Mouse (Mus musculus) ES-E14 (cell line): ENCODE data around the gene Rai14. TPM values are rescaled to one million over a fixed set of nuclear protein-coding genes. Genes with fewer than 3 reads are reported as not detected.

Experiments
- DNase-seq: peaks from one replicate; pipeline ENCODE4 v3.0.0-alpha.2; 2013; ENCODE audit warnings: low read depth, low spot score
- H3K27ac ChIP-seq: 2 replicates; pipeline ENCODE4 v1.5.1; 2012; ENCODE audit warnings: low read depth, mild to moderate bottlenecking, low read length, moderate library complexity, mixed read lengths; ENCODE audit not compliant: poor library complexity, insufficient read depth, severe bottlenecking
- H3K36me3 ChIP-seq: 2 replicates; pipeline ENCODE4 v1.6.1; 2012; ENCODE audit warnings: mild to moderate bottlenecking, low read length, moderate library complexity, mixed read lengths; ENCODE audit not compliant: control insufficient read depth, poor library complexity, insufficient read depth, severe bottlenecking
- H3K4me1 ChIP-seq, 2 experiments: fragments of 150-350 bp in 1 of 2; sonication (generic) in 1 of 2; 2 replicates each; pipeline ENCODE4 v1.6.1; 2012; ENCODE audit warnings: low read length in 2 of 2, mild to moderate bottlenecking in 1 of 2, mixed read lengths in 1 of 2; ENCODE audit not compliant: control insufficient read depth in 2 of 2, insufficient read depth in 2 of 2, poor library complexity in 1 of 2
- H3K4me3 ChIP-seq, 2 experiments: fragments of 150-350 bp in 1 of 2; sonication (generic) in 1 of 2; 2 replicates each; pipeline ENCODE4 v1.5.1; 2012; ENCODE audit warnings: low read length in 2 of 2, low read depth in 1 of 2, mild to moderate bottlenecking in 1 of 2, mixed read lengths in 1 of 2; ENCODE audit not compliant: insufficient read depth in 1 of 2, poor library complexity in 1 of 2, severe bottlenecking in 1 of 2
- H3K9ac ChIP-seq: 2 replicates; pipeline ENCODE4 v1.6.1; 2012; ENCODE audit warnings: low read depth, mild to moderate bottlenecking, low read length, mixed read lengths; ENCODE audit not compliant: poor library complexity, insufficient read depth, severe bottlenecking
- H3K9me3 ChIP-seq: fragments of 150-350 bp; sonication (generic); 2 replicates; pipeline ENCODE4 v1.6.1; 2012; ENCODE audit warnings: low read depth, mild to moderate bottlenecking, low read length; ENCODE audit not compliant: control insufficient read depth, insufficient read depth
- CHD2 ChIP-seq: IDR thresholded peaks from 2 replicates; pipeline ENCODE4 v1.6.1; 2014; ENCODE audit warnings: mild to moderate bottlenecking, low read depth, low read length, inconsistent platforms
- HCFC1 ChIP-seq: IDR thresholded peaks from 2 replicates; pipeline ENCODE4 v1.6.1; 2012; ENCODE audit warnings: low read length, inconsistent platforms, borderline replicate concordance; ENCODE audit not compliant: insufficient read depth
- MAFK ChIP-seq: IDR thresholded peaks from 2 replicates; pipeline ENCODE4 v1.6.1; 2014; ENCODE audit warnings: mild to moderate bottlenecking, low read depth, low read length, inconsistent platforms; ENCODE audit not compliant: insufficient read depth
- ZC3H11A ChIP-seq: IDR thresholded peaks from 2 replicates; pipeline ENCODE4 v1.6.1; 2012; ENCODE audit warnings: low read depth, mild to moderate bottlenecking, inconsistent platforms, low read length, borderline replicate concordance
- ZNF384 ChIP-seq: IDR thresholded peaks from 2 replicates; pipeline ENCODE4 v1.6.1; 2012; ENCODE audit warnings: low read depth, low read length, inconsistent platforms
- in situ Hi-C, 2 experiments: fragments of 600-800 bp; cut with MboI; formaldehyde crosslinking; loops; one replicate each; pipeline ENCODE4 v1.15.1; 2025; ENCODE audit warnings: low sequenced_read_pairs in 2 of 2, inconsistent platforms in 1 of 2; ENCODE audit not compliant: unreplicated experiment in 2 of 2
- total RNA-seq: library from RNA; depleted of rRNA; stranded (reverse); fragments of 300-350 nt; gene quantifications from 2 replicates; pipeline ENCODE4 v1.2.3, GENCODE M21; 2012

Rai14 gene
- total RNA-seq, 1 experiment, result 35.0 TPM

DNA sequence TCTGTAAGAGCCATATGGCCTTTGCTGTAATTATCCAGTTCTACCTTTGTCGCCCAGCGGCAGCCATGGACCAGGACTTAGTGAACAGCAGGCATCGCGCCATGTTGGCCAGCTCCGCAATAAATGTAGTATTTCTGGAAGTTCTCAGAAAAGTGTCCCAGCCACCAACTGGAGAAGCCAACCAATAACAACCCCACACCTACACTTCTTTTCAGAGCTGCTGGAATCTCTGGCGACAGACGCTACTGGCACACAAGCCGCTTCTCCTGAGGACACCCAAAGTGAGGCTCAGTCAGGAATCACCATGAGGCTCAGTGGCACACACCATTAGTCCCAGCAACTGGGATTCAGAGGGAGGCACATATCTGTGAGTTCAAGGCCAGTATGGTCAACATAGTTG is 82.4 kb downstream of the Rai14 start:
- Histone ChIP-seq H3K9me3 (no peaks in the 10 kb centered on the region), H3K36me3 (peaks cover 6% of the 10 kb centered on the region; the same call in 1 of the 2 replicates), H3K4me3 (no peak overlapping the region), H3K9ac (no peak overlapping the region), H3K27ac (no peak overlapping the region), H3K4me1 (peaks cover 0 to 17% of the 10 kb centered on the region in 2 experiments; a peak in 3 of 4 replicates)
- in situ Hi-C loops, result no loop called here
- no peak for DNase-seq
- TF ChIP-seq CHD2, result no peak
- no peak for TF ChIP-seq ZNF384
- TF ChIP-seq ZC3H11A, result no peak
- TF ChIP-seq HCFC1, result no peak
- TF ChIP-seq MAFK, result no peak

DNA sequence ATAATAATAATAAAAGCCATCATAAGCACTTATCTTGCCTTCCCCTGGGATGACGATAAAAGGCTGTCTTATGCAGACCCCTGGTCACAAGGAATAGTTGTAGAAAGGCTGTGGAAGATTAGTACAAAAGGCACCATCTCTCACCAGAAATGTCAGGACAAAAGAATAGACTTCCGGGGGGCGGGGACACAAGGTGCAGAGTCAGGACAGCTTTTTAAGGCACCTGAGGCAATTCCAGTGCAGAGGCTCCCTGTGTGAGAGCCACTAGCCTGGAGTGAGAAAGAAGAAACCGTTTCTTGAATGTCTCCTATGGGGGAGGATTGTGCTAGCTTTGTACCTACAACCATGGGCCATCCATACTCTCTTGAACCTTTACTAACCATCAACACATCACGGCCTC is 82.9 kb downstream of the Rai14 start:
- TF ChIP-seq ZNF384 (peak; percentile 59; the same call in 1 of the 2 replicates), CHD2 (no peak)
- peaks cover 6% of the 10 kb centered on the region; the same call in 1 of the 2 replicates for H3K36me3 ChIP-seq
- no peak overlapping the region for H3K9ac ChIP-seq
- in situ Hi-C loops, result no loop called here
- DNase-seq, result no peak
- no peaks in the 10 kb centered on the region for H3K9me3 ChIP-seq
- no peak overlapping the region for H3K4me3 ChIP-seq
- H3K27ac ChIP-seq, result no peak overlapping the region; the same call in 1 of the 2 replicates
- peaks cover 0 to 17% of the 10 kb centered on the region in 2 experiments; a peak in 3 of 4 replicates for H3K4me1 ChIP-seq

DNA sequence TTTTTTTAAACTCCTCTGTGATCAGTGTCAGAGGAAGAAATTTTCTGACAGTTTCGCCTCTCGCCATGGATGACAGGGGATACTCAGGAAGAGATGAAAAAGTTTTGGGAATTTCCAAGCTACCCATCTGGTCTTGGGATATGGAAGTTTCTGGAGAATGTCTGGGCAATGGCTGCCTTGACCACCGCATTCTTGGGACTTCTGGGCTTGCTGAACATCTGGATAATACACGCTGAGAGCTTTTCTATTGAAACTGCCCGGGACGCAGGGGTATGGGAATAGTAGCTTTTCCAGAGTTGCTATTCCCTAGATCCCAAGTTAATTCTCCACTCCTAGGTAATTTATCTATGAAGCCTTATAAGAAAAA is 85.5 kb downstream of the Rai14 start:
- in situ Hi-C loops, result no loop called here
- no peak for DNase-seq
- TF ChIP-seq HCFC1 (no peak), ZNF384 (no peak), CHD2 (no peak), ZC3H11A (no peak), MAFK (no peak)
- Histone ChIP-seq H3K9ac (no peak overlapping the region), H3K9me3 (no peaks in the 10 kb centered on the region), H3K27ac (no peak overlapping the region), H3K4me3 (no peak overlapping the region), H3K36me3 (peaks cover 6% of the 10 kb centered on the region; the same call in 1 of the 2 replicates), H3K4me1 (peaks cover 0 to 9% of the 10 kb centered on the region in 2 experiments; a peak in 3 of 4 replicates)

DNA sequence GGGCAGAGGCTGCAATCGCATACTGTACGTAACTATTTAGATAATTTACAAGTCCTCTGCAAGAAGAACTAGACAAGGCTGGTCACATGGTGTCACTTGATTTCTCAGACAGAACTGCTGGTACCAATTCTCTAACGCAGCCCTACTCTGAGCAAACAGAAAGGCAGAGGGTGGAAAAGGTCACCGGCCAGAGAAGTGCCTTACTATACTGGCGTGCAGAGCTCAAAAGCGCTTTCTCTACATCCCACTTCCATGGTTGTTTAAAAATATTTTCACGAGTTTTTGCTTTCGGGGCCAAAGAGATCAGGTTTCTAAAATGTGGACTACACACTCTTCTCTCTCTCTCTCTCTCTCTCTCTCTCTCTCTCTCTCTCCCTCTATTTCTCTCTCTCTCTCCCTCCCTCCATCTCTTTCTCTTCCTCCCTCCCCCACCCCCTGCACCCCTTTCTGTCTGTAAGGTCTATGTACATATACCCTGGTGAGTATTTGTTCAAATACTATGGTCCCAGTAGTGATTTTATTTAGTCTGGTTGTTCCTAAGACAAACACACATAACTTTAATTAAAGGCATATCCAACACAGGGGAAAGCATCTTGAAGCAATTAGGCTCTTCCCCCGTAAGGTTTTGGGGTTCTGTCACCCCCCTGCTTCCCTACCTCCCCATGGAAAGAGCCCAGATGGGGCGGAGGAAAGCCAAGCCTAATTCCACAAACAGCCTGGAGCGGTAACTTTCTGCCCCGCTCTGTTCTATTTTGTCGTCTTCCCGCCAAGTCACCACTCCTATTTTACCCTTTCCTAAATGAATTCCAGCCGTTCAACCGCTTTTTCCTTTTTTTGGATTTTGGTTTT is 86.1 kb downstream of the Rai14 start:
- Histone ChIP-seq H3K9me3 (no peaks in the 10 kb centered on the region), H3K4me1 (peaks cover 3 to 13% of the 10 kb centered on the region in 2 experiments; a peak in 3 of 4 replicates), H3K4me3 (no peak overlapping the region), H3K27ac (no peak overlapping the region), H3K9ac (no peak overlapping the region), H3K36me3 (peaks cover 6% of the 10 kb centered on the region; the same call in 1 of the 2 replicates)
- TF ChIP-seq ZNF384 (no peak), MAFK (no peak), HCFC1 (no peak), ZC3H11A (no peak), CHD2 (no peak)
- DNase-seq, result no peak
- in situ Hi-C loops, result no loop called here
